Mouse (Mus musculus) activated CD4-positive, CD25-positive, alpha-beta regulatory T cell, adult 4 months (primary cell): ENCODE results near the gene Gpatch1. TPM values are rescaled to one million over a fixed set of nuclear protein-coding genes. Genes with fewer than 3 reads are reported as not detected.
A peak's percentile ranks its signal among the peaks of the same experiment; 100 is the strongest.
"Not testable (repeated sequence)": the region's sequence is repeated elsewhere in the genome, so short reads cannot be mapped to it uniquely, and the experiment has no call there.

ENCODE experiments used
- ATAC-seq: one replicate; pipeline ENCODE4 v1.8.0; 2017
- polyA plus RNA-seq, 2 experiments: library from polyadenylated mRNA; unstranded; fragments of 100-300 nt; shearing (Covaris generic); gene quantifications; one replicate each; pipeline ENCODE4 v1.2.1; 2017

The Gpatch1 gene
- polyA plus RNA-seq, 2 experiments from 2014 or later, result 20.9 to 25.5 TPM

DNA sequence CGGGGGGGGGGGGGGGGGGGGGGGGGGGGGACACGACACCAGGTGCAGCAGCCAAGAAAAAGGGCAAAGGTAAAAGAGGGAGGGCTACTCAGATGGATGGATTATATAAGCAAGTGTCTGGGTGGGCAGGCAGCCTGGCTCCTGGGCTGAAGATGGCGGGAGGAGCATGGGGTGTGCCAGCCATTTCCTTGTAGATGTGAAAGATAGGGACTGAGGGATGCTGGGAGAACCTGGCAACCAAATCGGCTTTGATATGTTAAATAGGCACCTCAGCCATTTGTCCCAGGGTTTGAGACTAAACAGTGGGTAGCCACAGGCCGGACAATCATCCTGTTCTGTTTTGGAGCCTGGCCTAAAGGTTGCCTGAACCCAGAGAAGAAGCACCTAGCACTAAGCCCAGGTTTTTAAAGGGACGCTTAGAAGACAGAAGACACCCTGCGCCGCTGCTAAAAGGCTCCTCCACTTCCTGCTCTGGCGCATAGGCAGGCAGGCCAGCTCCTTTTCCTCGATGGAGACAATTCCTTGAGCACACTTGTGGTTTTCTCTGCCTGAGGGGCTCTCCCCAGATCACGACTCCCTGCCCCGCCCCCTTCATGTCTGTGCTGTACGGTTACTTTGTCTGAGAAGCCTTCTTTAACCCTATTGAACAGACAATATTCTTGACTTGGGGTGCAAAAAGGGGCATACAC lies 4.6 kb upstream of the Gpatch1 start:
- ATAC-seq, result no peak

DNA sequence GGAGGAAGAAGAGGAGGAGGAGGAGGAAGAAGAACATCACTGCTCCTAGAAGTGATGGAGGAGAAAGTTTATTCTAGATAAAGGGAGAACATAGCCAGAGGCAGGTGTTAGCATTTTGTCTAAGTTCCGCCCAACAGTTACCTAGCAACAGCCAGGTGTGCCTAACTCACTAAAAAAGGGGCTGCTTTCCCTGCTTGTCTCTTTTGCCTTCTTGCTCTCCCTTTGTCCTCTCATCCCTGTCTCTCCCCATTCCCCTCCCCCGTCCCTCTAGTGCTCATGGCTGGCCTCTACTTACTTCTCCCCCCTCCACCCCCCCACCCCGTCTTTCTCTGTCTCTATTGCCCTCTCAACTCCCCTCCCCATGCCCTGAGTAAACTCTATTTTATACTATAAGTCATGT lies 3.9 kb upstream of the Gpatch1 start:
- ATAC-seq, result no peak

GRCm38 (mm10) chr7:35319755-35320154 lies 1.5 kb upstream of the Gpatch1 start:
- ATAC-seq, result no peak

DNA sequence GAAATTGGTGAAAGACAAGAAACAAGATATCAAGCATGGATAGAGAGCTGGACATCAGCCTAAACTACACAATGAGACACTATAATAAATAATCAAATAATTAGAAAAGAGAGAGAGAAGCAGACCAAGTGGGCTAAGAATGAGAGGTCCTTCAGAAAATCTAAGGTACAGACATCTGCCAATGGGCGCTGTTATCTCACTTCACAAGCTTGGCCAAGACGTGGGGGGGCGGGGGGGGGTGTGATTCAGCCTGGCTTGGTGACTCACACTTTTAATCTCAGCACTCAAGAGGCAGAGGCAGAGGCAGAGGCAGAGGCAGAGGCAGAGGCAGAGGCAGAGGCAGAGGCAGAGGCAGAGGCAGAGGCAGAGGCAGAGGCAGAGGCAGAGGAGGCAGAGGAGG lies 981 bp upstream of the Gpatch1 start:
- ATAC-seq, result not testable (repeated sequence)

GRCm38 (mm10) chr7:35314156-35314555 lies 4.1 kb downstream of the Gpatch1 start:
- ATAC-seq, result no peak

GRCm38 (mm10) chr7:35311214-35311613 lies 7.0 kb downstream of the Gpatch1 start:
- ATAC-seq, result no peak

DNA sequence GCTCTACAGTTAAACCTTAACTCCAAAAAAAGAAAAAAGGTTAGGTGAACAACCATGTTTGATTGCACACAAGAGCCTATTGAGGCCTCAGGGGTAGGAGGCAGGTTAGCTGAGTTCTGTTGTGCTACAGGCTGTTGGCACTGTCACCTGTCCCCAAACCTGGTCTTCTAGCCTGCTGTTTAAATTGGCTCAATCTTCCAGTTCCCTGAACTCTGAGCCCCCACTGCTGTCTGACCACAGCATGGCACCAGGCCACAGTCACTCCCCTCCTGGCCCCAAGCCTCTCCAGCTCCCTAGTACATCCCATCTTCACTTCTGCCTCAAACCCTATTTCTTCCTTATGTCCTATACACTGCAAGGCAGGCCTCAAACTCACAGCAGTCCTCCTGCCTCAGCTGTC lies 17.4 kb downstream of the Gpatch1 start:
- ATAC-seq, result no peak

DNA sequence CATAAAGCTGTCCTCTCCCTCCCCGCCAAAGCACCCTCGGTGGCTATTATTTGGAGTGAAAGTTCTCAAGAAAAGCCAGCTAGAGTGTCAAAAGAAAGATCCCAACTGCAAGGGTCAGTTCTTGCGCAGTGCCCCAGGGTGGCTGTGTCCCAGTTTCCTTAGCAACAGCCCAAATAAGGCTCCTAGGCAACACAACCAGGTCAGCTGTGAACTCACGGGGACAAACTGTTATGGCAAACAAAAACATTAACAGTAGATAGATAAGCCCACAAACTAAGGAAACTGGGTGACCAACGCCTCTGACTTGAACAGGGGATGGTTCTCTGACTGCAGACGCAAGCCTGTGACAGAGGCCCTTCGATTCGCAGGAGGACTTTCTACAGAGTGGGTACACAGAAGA lies 18.6 kb downstream of the Gpatch1 start:
- ATAC-seq, result no peak

DNA sequence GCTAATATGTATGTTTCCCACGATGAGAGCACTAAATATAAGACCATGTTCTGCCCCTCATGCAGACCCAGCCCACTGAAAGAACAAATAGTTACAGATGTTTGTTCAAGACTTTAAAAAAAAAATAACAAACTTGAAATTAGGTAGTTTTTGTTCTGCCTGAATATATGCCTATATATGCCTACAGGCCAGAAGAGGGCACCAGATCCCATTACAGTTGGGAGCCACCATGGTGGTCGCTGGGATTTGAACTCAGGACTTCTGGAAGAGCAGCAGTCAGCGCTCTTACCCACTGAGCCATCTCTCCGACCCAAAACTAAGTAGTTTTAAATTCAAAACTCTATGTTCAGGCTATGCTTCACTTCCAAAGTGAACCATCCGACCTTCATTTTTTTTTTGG lies 20.4 kb downstream of the Gpatch1 start:
- no peak for ATAC-seq

DNA sequence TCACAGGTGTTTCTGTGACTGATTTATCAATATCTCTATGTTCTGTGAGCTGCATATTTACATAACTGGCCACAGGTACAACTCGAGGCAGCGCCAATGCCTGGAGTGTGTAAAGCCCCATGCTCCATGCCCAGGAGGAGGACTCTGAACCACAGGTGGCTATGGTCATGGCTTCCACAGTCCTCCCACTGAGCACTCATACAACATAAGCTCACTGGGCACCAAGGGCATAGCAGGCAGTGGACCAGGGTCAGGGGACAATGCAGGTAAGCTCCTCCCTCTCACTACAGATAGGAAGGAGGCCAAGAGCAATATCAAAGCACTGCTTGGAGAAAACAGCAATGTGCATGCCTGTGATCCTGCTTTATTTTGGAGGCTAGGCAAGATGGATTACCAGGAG lies 22.6 kb downstream of the Gpatch1 start:
- no peak for ATAC-seq

GRCm38 (mm10) chr7:35293464-35293863 lies 24.8 kb downstream of the Gpatch1 start:
- no peak for ATAC-seq

- no peak for ATAC-seq
Measured at GRCm38 (mm10) chr7:35278933-35279332, 39.3 kb downstream of the Gpatch1 start.

- no peak for ATAC-seq
Measured at GRCm38 (mm10) chr7:35277433-35277832, 40.8 kb downstream of the Gpatch1 start.

DNA sequence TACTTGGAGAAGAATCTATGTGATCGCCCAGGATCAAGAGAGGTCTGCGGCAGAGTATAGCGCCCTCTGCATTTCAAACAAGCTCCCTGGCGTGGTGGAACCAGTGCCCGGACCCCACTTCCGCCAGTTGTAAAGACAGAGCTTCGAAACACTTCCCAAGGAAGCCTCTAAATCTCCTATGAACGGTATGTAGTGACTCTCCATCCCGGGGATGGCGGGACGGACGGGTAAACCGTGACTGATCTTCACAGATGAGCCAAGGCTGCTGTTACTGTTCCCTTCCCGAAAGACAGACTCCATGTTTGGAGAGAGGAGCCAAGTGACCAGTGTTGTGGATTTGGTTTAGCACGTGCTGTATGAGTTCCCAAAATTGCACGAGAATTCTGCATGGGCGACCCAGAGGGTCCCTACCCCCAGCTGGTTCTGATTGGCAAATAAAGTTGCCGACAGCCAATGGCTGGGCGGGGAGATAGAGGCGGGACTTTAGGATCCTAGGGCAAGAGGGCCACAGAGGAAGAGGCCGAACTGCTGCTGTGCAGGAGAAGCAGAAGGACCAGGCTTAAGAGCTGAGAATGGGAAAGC lies 48.7 kb downstream of the Gpatch1 start:
- peak; percentile 52 for ATAC-seq

- ATAC-seq, result no peak
Measured at GRCm38 (mm10) chr7:35267841-35268240, 50.4 kb downstream of the Gpatch1 start.

DNA sequence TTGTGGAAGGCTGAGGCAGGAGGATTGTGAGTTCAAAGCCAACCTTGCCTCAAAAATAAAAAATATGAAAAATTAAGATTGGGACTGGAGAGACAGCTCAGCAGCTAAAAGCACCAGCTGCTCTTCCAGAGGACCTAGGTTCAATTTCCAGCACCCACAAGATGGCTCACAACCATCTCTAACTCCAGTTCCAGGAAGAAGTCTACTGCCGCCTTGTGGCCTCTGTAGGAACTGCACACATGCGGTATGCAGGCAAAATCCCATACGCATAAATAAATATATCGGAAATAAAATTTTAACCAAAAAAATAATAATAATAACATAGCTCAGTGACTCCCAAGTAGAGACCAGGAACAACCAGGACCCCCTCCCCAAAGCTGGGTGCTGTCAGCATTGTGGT lies 51.6 kb downstream of the Gpatch1 start:
- no peak for ATAC-seq

DNA sequence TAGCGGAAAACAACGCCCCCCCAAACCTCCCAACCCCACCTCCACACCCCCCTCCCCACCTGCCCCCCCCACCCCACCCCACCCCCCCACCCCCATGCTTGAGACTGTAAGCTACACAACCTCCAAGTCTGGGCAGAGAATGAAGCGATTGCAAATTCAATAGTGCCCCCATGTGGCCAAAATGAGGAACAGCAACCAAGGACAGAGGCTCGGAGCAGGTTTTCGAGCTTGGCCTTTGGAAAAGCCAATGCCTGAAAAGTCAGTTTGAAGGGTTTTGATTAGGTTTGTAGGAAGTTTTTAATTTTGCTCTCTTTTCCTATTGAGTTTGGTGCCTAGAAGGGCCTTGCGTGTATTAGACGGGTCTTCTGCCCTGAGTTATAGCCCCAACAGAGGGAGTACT lies 53.5 kb downstream of the Gpatch1 start:
- peak; percentile 58 for ATAC-seq

GRCm38 (mm10) chr7:35263595-35264489 lies 54.4 kb downstream of the Gpatch1 start:
- ATAC-seq, result no peak

GRCm38 (mm10) chr7:35259384-35259783 lies 58.9 kb downstream of the Gpatch1 start:
- no peak for ATAC-seq

- ATAC-seq, result no peak
Measured at GRCm38 (mm10) chr7:35258294-35258693, 59.9 kb downstream of the Gpatch1 start.

DNA sequence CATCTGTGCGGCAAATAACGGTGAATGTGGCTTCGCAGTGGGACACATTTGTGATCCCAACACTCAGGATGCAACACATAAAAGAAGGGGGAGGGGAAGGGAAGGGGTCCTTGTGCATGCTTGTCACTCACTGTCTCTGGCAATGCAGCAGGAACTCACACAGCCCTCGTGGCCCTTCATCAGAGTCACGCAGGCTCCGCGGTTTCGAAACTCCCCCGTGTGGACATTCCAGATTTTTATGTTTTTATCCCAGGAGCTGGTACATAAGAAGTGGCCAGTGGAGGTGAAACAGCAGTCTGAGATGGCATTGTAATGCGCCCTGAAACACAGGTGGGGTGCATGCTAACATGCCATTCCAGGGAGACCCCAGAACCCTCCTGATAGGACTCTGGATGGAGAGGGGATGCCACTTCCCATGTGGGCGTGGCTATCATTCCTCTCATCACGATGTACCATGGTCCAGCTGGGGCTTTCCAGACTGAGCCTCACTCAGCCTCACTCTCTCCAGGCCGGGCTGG lies 66.1 kb downstream of the Gpatch1 start:
- no peak for ATAC-seq

DNA sequence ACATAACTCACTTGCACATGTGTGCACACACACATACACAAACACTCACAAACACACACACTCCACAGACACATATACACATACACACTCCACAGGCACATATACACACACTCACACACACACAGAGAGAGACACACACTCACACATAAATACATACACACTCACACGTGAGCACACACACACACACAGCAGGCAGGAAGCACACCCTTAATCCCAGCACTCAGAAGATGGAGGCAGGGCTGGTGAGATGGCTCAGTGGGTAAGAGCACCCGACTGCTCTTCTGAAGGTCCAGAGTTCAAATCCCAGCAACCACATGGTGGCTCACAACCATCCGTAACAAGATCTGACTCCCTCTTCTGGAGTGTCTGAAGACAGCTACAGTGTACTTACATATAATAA lies 80.3 kb downstream of the Gpatch1 start:
- not testable (repeated sequence) for ATAC-seq

DNA sequence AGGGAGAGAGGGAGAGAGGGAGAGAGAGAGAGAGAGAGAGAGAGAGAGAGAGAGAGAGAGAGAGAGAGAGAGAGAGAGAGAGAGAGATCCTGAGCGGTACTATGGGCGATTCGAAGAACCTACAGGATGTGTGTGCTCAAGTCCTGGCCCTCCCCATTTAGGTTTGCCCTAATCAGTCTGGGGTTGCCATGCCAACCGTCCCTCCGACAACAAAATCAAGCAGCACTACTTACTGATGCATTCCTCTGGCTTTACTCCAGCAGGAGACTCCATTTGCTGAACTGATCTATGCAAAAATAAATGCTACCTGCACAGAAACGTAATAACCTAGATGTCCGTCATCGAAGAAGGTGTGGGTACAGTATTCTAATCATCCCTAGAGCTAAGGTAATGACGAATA lies 82.9 kb downstream of the Gpatch1 start:
- peak; percentile 55 for ATAC-seq
